Mouse (Mus musculus): ENCODE results near the gene Gm11042. TPM values are rescaled to one million over a fixed set of nuclear protein-coding genes. Genes with fewer than 3 reads are reported as not detected.

The Gm11042 gene
- total and polyA plus RNA-seq, 2 experiments from 2014 or later = not detected

DNA sequence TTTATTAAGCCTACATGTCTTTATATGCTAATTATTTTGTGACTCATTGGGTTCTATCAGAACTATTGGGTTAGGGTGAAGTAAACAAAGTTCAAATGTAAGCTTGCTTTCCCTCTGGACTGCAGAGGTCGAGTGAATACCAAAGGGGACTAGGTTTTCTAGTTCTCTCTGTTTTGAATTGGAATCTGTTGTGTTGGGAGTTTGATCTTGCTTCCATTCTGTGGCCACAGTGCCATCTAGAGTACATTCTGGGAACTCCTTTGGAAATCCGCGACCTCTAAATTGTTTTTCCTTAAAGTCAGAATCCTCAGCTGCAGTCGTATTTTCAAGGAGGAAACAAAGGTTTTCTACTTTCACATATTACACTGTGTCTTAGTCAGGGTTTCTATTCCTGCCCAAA is 22.6 kb downstream of the Gm11042 start:
- Histone ChIP-seq H3K4me2 (ENCODE audit: low read depth) (no peak overlapping the region), H3K9me3 (ENCODE audit: low read length) (no peaks in the 10 kb centered on the region), H3K27ac (ENCODE audit: low read depth, low read length) (no peak overlapping the region), H3K4me3 (ENCODE audit: low read depth, low read length) (no peak overlapping the region), H3K27me3 (ENCODE audit: insufficient read depth, low read length) (no peaks in the 10 kb centered on the region), H3K36me3 (ENCODE audit: insufficient read depth) (peaks cover 6% of the 10 kb centered on the region), H3K4me1 (ENCODE audit: insufficient read depth) (peaks cover 8% of the 10 kb centered on the region), H3K9ac (no peak overlapping the region)
- peak; percentile 86 for TF ChIP-seq CTCF (IDR thresholded peaks at IDR 0.05; ENCODE audit: low read depth)
- ATAC-seq (peak; percentile 56; the same call in 1 of the 2 replicates), DNase-seq (peak; percentile 90)
- 2% methylated on average over 4 of the region's 4 CpGs for WGBS

DNA sequence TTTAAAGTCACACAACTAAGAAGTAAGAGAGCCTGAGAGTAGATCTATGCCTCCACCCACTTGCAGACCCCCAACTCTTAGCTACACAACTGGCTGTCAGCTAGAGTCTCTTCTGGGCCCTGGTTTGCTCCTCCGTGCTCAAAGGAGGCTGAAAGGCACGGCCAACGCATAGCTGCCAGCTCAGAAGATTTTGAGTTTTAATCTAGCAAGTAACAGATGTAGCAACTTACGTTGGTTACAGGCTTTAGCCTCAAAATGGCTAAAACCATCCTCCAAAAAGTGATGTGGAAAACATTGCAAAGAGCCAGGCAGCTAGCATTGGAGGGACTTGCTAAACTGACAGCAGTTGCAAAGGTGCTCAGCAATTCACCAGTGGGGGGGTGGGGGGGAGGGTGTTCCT is 25.2 kb downstream of the Gm11042 start:
- peaks cover 8% of the 10 kb centered on the region for H3K4me1 ChIP-seq (ENCODE audit: insufficient read depth)
- no peaks in the 10 kb centered on the region for H3K27me3 ChIP-seq (ENCODE audit: insufficient read depth, low read length)
- H3K36me3 ChIP-seq (ENCODE audit: insufficient read depth) = peaks cover 6% of the 10 kb centered on the region
- no peak for TF ChIP-seq CTCF (IDR thresholded peaks at IDR 0.05; ENCODE audit: low read depth)
- no peak overlapping the region for H3K9ac ChIP-seq
- no peak overlapping the region for H3K4me3 ChIP-seq (ENCODE audit: low read depth, low read length)
- H3K9me3 ChIP-seq (ENCODE audit: low read length) = no peaks in the 10 kb centered on the region
- WGBS = 66% methylated on average over 4 of the region's 4 CpGs
- H3K4me2 ChIP-seq (ENCODE audit: low read depth) = no peak overlapping the region
- ATAC-seq (no peak), DNase-seq (no peak)
- no peak overlapping the region for H3K27ac ChIP-seq (ENCODE audit: low read depth, low read length)

DNA sequence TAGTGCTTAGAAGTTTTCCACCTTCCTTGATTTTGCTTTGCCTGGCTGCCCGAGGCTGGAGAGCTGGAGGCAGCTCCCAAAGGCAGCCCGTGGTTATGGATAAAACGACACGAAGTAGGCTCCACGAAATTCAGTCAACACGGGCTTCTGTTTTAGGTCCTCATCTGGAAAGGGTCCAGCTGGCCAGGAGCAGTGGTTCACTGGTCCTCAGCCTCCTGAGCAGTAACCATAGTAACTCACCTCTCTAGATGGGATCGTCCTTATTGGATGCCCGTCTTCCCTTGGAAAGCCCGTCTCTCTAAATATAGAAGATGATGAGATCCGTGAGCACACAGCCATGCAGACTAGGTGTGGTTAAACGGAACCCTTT is 31.5 kb downstream of the Gm11042 start:
- WGBS = 2% methylated on average over 11 of the region's 11 CpGs
- peak overlapping the region; percentile 67 for H3K9ac ChIP-seq
- DNase-seq (peak; percentile 57), ATAC-seq (peak; percentile 53)
- peak overlapping the region; percentile 78 for H3K4me2 ChIP-seq (ENCODE audit: low read depth)
- no peaks in the 10 kb centered on the region for H3K27me3 ChIP-seq (ENCODE audit: insufficient read depth, low read length)
- H3K36me3 ChIP-seq (ENCODE audit: insufficient read depth) = no peaks in the 10 kb centered on the region
- H3K4me1 ChIP-seq (ENCODE audit: insufficient read depth) = peaks cover 5% of the 10 kb centered on the region; the same call in 1 of the 2 replicates
- TF ChIP-seq CTCF (IDR thresholded peaks at IDR 0.05; ENCODE audit: low read depth) = no peak
- H3K9me3 ChIP-seq (ENCODE audit: low read length) = no peaks in the 10 kb centered on the region
- peak overlapping the region; percentile 57 for H3K27ac ChIP-seq (ENCODE audit: low read depth, low read length)
- H3K4me3 ChIP-seq (ENCODE audit: low read depth, low read length) = peak overlapping the region; percentile 59

DNA sequence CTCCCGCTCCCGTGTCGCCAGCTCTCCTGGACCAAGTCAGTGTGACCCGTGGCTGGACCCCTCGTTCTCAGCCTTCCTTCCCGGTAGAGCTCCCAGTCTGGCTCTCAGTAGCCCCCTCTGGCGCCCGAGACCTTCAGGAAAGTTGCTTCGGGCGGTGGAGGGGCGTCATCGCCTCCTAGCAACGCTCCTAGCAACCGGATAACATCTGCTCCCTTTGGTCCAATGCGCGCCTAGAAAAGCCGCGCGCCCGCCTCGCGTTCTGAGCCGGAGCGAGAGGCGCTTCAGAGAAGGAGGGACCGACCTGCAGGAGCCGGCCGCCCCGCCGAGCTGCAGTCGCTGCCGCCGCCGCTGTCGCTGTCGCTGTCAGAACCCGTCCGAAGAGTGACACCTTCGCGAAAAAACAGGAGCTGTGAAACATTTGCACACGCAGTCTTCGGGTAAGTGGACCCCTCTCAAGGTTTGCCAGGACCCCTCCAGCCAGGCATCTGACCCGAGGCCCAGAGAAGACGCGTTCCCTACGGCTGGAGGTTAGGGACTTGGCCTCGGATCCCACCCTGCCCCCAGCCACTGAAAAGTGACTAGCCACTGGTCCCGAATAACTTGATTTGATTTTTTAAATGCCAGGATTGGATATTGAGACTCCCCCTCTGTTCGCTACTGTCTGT is 32.0 kb downstream of the Gm11042 start:
- Histone ChIP-seq H3K4me1 (ENCODE audit: insufficient read depth) (peaks cover 5% of the 10 kb centered on the region; the same call in 1 of the 2 replicates), H3K27ac (ENCODE audit: low read depth, low read length) (peak overlapping the region; percentile 57), H3K9me3 (ENCODE audit: low read length) (no peaks in the 10 kb centered on the region), H3K36me3 (ENCODE audit: insufficient read depth) (no peaks in the 10 kb centered on the region), H3K27me3 (ENCODE audit: insufficient read depth, low read length) (no peaks in the 10 kb centered on the region), H3K4me2 (ENCODE audit: low read depth) (peak overlapping the region; percentile 78), H3K4me3 (ENCODE audit: low read depth, low read length) (peak overlapping the region; percentile 59), H3K9ac (peak overlapping the region; percentile 67)
- peak; percentile 86 for TF ChIP-seq CTCF (IDR thresholded peaks at IDR 0.05; ENCODE audit: low read depth)
- DNase-seq = peak; percentile 96
- 5% methylated on average over 49 of the region's 49 CpGs for WGBS
- ATAC-seq = peak; percentile 97

DNA sequence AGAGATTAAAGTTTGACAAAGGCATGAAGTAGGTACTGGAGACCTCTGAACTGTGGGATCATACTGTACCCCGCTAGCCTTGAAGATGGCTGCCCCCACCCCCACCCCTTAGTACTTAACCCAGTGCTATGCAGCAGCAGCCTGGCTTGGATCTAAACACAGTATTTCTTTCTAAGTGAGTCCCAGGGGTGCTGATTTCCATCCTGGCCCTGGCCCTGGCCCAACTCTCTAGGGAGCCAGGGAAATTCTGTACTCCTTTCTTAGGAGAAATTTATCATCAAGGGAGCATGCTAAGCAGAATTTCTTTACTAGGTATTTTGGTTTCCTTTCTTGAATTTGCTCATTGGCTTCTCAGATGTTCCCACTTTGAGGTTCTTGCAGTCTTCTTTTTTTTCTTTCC is 33.3 kb downstream of the Gm11042 start:
- Histone ChIP-seq H3K27ac (ENCODE audit: low read depth, low read length) (no peak overlapping the region), H3K9me3 (ENCODE audit: low read length) (no peaks in the 10 kb centered on the region), H3K4me2 (ENCODE audit: low read depth) (no peak overlapping the region), H3K9ac (no peak overlapping the region), H3K36me3 (ENCODE audit: insufficient read depth) (no peaks in the 10 kb centered on the region), H3K4me3 (ENCODE audit: low read depth, low read length) (no peak overlapping the region), H3K27me3 (ENCODE audit: insufficient read depth, low read length) (no peaks in the 10 kb centered on the region), H3K4me1 (ENCODE audit: insufficient read depth) (peaks cover 5% of the 10 kb centered on the region; the same call in 1 of the 2 replicates)
- no peak for TF ChIP-seq CTCF (IDR thresholded peaks at IDR 0.05; ENCODE audit: low read depth)
- no peak for ATAC-seq
- DNase-seq = no peak
- WGBS = 70% methylated on average over 1 of the region's 1 CpGs

DNA sequence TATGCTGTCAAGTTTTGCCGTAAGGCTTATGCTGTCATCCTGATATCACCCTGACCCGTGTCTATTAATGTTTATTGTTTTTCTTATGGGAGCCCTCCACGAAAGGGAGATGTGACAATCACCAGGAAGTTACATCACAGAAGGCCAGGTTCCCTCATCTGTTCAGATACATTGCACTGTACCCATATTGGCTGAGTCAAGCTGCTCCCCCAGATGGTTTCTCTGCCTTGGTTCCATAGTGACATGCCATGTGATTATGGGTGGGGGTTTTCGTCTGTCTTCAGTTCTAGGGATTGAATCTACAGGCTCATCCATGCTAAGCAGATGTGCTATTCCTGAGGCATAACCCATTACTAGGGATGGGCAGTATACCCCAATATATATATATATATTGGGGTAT is 34.8 kb downstream of the Gm11042 start:
- H3K4me3 ChIP-seq (ENCODE audit: low read depth, low read length) = no peak overlapping the region
- 69% methylated on average over 4 of the region's 4 CpGs for WGBS
- no peak overlapping the region for H3K27ac ChIP-seq (ENCODE audit: low read depth, low read length)
- no peak for TF ChIP-seq CTCF (IDR thresholded peaks at IDR 0.05; ENCODE audit: low read depth)
- no peak overlapping the region for H3K4me2 ChIP-seq (ENCODE audit: low read depth)
- H3K4me1 ChIP-seq (ENCODE audit: insufficient read depth) = peaks cover 5% of the 10 kb centered on the region; the same call in 1 of the 2 replicates
- H3K27me3 ChIP-seq (ENCODE audit: insufficient read depth, low read length) = no peaks in the 10 kb centered on the region
- DNase-seq (no peak), ATAC-seq (no peak)
- no peak overlapping the region for H3K9ac ChIP-seq
- no peaks in the 10 kb centered on the region for H3K36me3 ChIP-seq (ENCODE audit: insufficient read depth)
- no peaks in the 10 kb centered on the region for H3K9me3 ChIP-seq (ENCODE audit: low read length)

DNA sequence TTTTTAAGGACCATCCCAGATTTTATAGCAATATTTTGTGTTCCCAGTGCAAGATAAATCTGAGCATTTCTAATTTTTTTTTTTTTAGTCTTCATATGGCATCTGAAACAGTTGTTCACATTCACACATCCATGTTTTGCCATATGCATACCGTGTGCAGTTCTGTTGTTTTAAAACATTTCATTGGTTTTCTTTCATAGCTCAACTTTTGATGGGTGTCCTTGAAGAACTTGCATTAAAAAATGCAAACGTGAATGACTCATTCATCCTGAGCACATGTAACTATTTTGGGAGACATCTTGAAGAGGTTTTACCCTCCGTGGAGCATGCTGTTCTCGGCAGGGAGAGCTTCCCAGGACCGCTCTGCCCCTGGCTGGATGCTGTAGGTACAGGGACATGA is 38.9 kb downstream of the Gm11042 start:
- Histone ChIP-seq H3K4me2 (ENCODE audit: low read depth) (no peak overlapping the region), H3K36me3 (ENCODE audit: insufficient read depth) (no peaks in the 10 kb centered on the region), H3K4me1 (ENCODE audit: insufficient read depth) (peaks cover 3% of the 10 kb centered on the region; the same call in 1 of the 2 replicates), H3K4me3 (ENCODE audit: low read depth, low read length) (no peak overlapping the region), H3K9me3 (ENCODE audit: low read length) (no peaks in the 10 kb centered on the region), H3K9ac (no peak overlapping the region), H3K27ac (ENCODE audit: low read depth, low read length) (no peak overlapping the region), H3K27me3 (ENCODE audit: insufficient read depth, low read length) (no peaks in the 10 kb centered on the region)
- no peak for TF ChIP-seq CTCF (IDR thresholded peaks at IDR 0.05; ENCODE audit: low read depth)
- DNase-seq = peak; percentile 57
- 54% methylated on average over 5 of the region's 5 CpGs for WGBS
- ATAC-seq = peak; percentile 40

Measured in forebrain, postnatal 0 days (tissue).